Comparison of ENCODE assay signal across 10 mouse cellular contexts in genomic region chr11:54307139-54307816, GRCm38 (mm10). TPM values are rescaled to one million over a fixed set of nuclear protein-coding genes. Genes with fewer than 3 reads are reported as not detected.
DNase-seq lines count a peak whose midpoint lies in the region; ATAC-seq and TF ChIP-seq lines count a peak whose summit lies in the region.
"Had no signal": no experiment of that assay in that cellular context is flagged by ENCODE, and none has a peak within 500 bp of the region (broad histone marks: within the 10 kb centered on the region; RNA-seq: fewer than 3 reads in every experiment).

No protein-coding gene starts in this region.

- ATAC-seq in hindbrain, embryonic 14.5 days (ENCODE audit: low FRiP score), result no peak
- ATAC-seq in hindbrain, embryonic 16.5 days, result no peak
- peak; percentile 40; the same call in 1 of the 2 replicates for ATAC-seq in granulocyte monocyte progenitor cell, adult 5-6 weeks (replicated peaks; ENCODE audit: poor library complexity, severe bottlenecking)
- no peak for ATAC-seq in erythroid progenitor cell, adult 5-6 weeks (replicated peaks; ENCODE audit: low FRiP score, poor library complexity, severe bottlenecking)

- peaks cover 27% of the 10 kb centered on the region for H3K4me1 ChIP-seq in hindbrain, embryonic 14.5 days (replicated peaks; ENCODE audit: control insufficient read depth, insufficient read depth, low read length)
- H3K4me1 ChIP-seq in hindbrain, embryonic 16.5 days (ENCODE audit: control insufficient read depth, insufficient read depth, low read depth, low read length), result peaks cover 29% of the 10 kb centered on the region
- H3K4me1 ChIP-seq in ES-Bruce4 (ENCODE audit: control insufficient read depth, insufficient read depth, low read length), result peaks cover 4% of the 10 kb centered on the region

- no peaks in the 10 kb centered on the region for H3K36me3 ChIP-seq in hindbrain, embryonic 14.5 days (replicated peaks; ENCODE audit: control insufficient read depth, insufficient read depth)
- no peaks in the 10 kb centered on the region for H3K36me3 ChIP-seq in hindbrain, embryonic 16.5 days (ENCODE audit: control insufficient read depth, insufficient read depth, low read length)
- no peaks in the 10 kb centered on the region for H3K36me3 ChIP-seq in ES-Bruce4 (ENCODE audit: control insufficient read depth, insufficient read depth, low read length, poor library complexity, severe bottlenecking)
- H3K36me3 ChIP-seq: limb, embryonic 12.5 days had no signal

- no peaks in the 10 kb centered on the region for H3K9me3 ChIP-seq in hindbrain, embryonic 14.5 days (ENCODE audit: control insufficient read depth, low read length)
- no peaks in the 10 kb centered on the region for H3K9me3 ChIP-seq in hindbrain, embryonic 16.5 days (ENCODE audit: control insufficient read depth, low read length)
- no peaks in the 10 kb centered on the region for H3K9me3 ChIP-seq in ES-Bruce4 (replicated peaks; ENCODE audit: control insufficient read depth, insufficient read depth, low read length, poor library complexity, severe bottlenecking)
- H3K9me3 ChIP-seq: limb, embryonic 12.5 days had no signal

- peak; percentile 61 for TF ChIP-seq CTCF in ES-Bruce4 (IDR thresholded peaks at IDR 0.05; ENCODE audit: low read depth, low read length)

- TF ChIP-seq POLR2A in ES-Bruce4 (IDR thresholded peaks at IDR 0.05; ENCODE audit: insufficient read depth, low read length), result no peak

- WGBS in hindbrain, embryonic 14.5 days, result 80% methylated on average over 7 of the region's 7 CpGs
- 77% methylated on average over 7 of the region's 7 CpGs for WGBS in hindbrain, embryonic 16.5 days

- no peak for TF ChIP-seq EP300 in ES-Bruce4 (IDR thresholded peaks at IDR 0.05; ENCODE audit: insufficient read depth, low read depth, low read length)

- H3K27ac ChIP-seq in hindbrain, embryonic 14.5 days, result no peak overlapping the region
- no peak overlapping the region for H3K27ac ChIP-seq in hindbrain, embryonic 16.5 days (ENCODE audit: low read depth, low read length)
- no peak overlapping the region for H3K27ac ChIP-seq in ES-Bruce4 (ENCODE audit: insufficient read depth, low read length)
- H3K27ac ChIP-seq: limb, embryonic 12.5 days had no signal

- H3K4me2 ChIP-seq in hindbrain, embryonic 14.5 days (replicated peaks), result no peak overlapping the region
- H3K4me2 ChIP-seq in hindbrain, embryonic 16.5 days (ENCODE audit: low read length), result no peak overlapping the region; the same call in 1 of the 2 replicates
- H3K4me2 ChIP-seq: limb, embryonic 12.5 days had no signal

- DNase-seq in hindbrain, embryonic 14.5 days (ENCODE audit: low spot score), result peak; percentile 59
- DNase-seq in cerebellum, adult 11-12 months, result peak; percentile 73
- DNase-seq in layer of hippocampus, postnatal 36 days, result peak; percentile 53 to 64
- DNase-seq in ovary, postnatal 36 days (ENCODE audit: low spot score), result peak; percentile 79

- no peak overlapping the region for H3K4me3 ChIP-seq in hindbrain, embryonic 14.5 days (replicated peaks; ENCODE audit: low read length)
- no peak overlapping the region for H3K4me3 ChIP-seq in hindbrain, embryonic 16.5 days (ENCODE audit: low read length)
- no peak overlapping the region for H3K4me3 ChIP-seq in ES-Bruce4 (ENCODE audit: low read depth, low read length)
- H3K4me3 ChIP-seq: limb, embryonic 12.5 days had no signal

- no peak overlapping the region for H3K9ac ChIP-seq in hindbrain, embryonic 14.5 days
- H3K9ac ChIP-seq in hindbrain, embryonic 16.5 days (ENCODE audit: low read depth, low read length), result no peak overlapping the region
- no peak overlapping the region for H3K9ac ChIP-seq in ES-Bruce4 (ENCODE audit: low read depth, poor library complexity, severe bottlenecking)
- H3K9ac ChIP-seq: limb, embryonic 12.5 days had no signal

- no peaks in the 10 kb centered on the region for H3K27me3 ChIP-seq in hindbrain, embryonic 14.5 days (ENCODE audit: control insufficient read depth, insufficient read depth, low read length)
- no peaks in the 10 kb centered on the region for H3K27me3 ChIP-seq in hindbrain, embryonic 16.5 days (replicated peaks; ENCODE audit: control insufficient read depth, insufficient read depth, low read length)
- H3K27me3 ChIP-seq in ES-Bruce4 (ENCODE audit: control insufficient read depth, insufficient read depth, low read length, poor library complexity, severe bottlenecking), result no peaks in the 10 kb centered on the region

RNA-seq across cellular contexts. Expression of gene Acsl6, which starts 3.7 kb away (rescaled TPM):
- polyA plus RNA-seq in hindbrain, embryonic 14.5 days (2014; fragmentation: Nextera tagmentation; extraction: Ambion mirVana), result 42.4 and 44.2 TPM in 2 replicates
- 49.8 and 52.6 TPM in 2 replicates for polyA plus RNA-seq in hindbrain, embryonic 16.5 days (2015; fragmentation: Nextera tagmentation; extraction: Ambion mirVana)
- 3.1 and 3.4 TPM in 2 replicates for polyA plus RNA-seq in ES-Bruce4 (2011; ENCODE audit: insufficient read depth, insufficient read length, low read depth, missing spikeins)
- not detected in 2 replicates for total RNA-seq in granulocyte monocyte progenitor cell, adult 5-6 weeks (2014; fragmentation: Nextera tagmentation)
- not detected in 2 replicates for total RNA-seq in granulocyte monocyte progenitor cell, adult 5-6 weeks (2017)
- total RNA-seq in layer of hippocampus, postnatal 36 days (2021), result 100 to 1,000 TPM; 181 to 196 TPM
- total RNA-seq in erythroid progenitor cell, adult 5-6 weeks (2015; ENCODE audit: low replicate concordance), result 0.42 and 2.2 TPM in 2 replicates
- total RNA-seq in erythroid progenitor cell, adult 5-6 weeks (2017; ENCODE audit: low replicate concordance), result 0.77 TPM in 1 of 2 replicates, not detected in the other

RNA-seq across cellular contexts. Expression of gene Il3, which starts 40.2 kb away (rescaled TPM):
- polyA plus RNA-seq in hindbrain, embryonic 14.5 days (2014; fragmentation: Nextera tagmentation; extraction: Ambion mirVana), result not detected in 2 replicates
- not detected in 2 replicates for polyA plus RNA-seq in hindbrain, embryonic 16.5 days (2015; fragmentation: Nextera tagmentation; extraction: Ambion mirVana)
- not detected in 2 replicates for polyA plus RNA-seq in ES-Bruce4 (2011; ENCODE audit: insufficient read depth, insufficient read length, low read depth, missing spikeins)
- total RNA-seq in granulocyte monocyte progenitor cell, adult 5-6 weeks (2014; fragmentation: Nextera tagmentation), result not detected in 2 replicates
- total RNA-seq in granulocyte monocyte progenitor cell, adult 5-6 weeks (2017), result not detected in 2 replicates
- not detected for total RNA-seq in layer of hippocampus, postnatal 36 days (2021)
- total RNA-seq in erythroid progenitor cell, adult 5-6 weeks (2015; ENCODE audit: low replicate concordance), result not detected in 2 replicates
- not detected in 2 replicates for total RNA-seq in erythroid progenitor cell, adult 5-6 weeks (2017; ENCODE audit: low replicate concordance)
- polyA plus RNA-seq: limb, embryonic 12.5 days; stomach, embryonic 14.5 days had no signal

RNA-seq across cellular contexts. Expression of gene Csf2, which starts 57.8 kb away (rescaled TPM):
- polyA plus RNA-seq in hindbrain, embryonic 14.5 days (2014; fragmentation: Nextera tagmentation; extraction: Ambion mirVana), result not detected in 2 replicates
- polyA plus RNA-seq in hindbrain, embryonic 16.5 days (2015; fragmentation: Nextera tagmentation; extraction: Ambion mirVana), result not detected in 2 replicates
- not detected in 2 replicates for polyA plus RNA-seq in ES-Bruce4 (2011; ENCODE audit: insufficient read depth, insufficient read length, low read depth, missing spikeins)
- not detected in 2 replicates for total RNA-seq in granulocyte monocyte progenitor cell, adult 5-6 weeks (2014; fragmentation: Nextera tagmentation)
- total RNA-seq in granulocyte monocyte progenitor cell, adult 5-6 weeks (2017), result not detected in 2 replicates
- not detected for total RNA-seq in layer of hippocampus, postnatal 36 days (2021)
- total RNA-seq in erythroid progenitor cell, adult 5-6 weeks (2015; ENCODE audit: low replicate concordance), result not detected in 2 replicates
- total RNA-seq in erythroid progenitor cell, adult 5-6 weeks (2017; ENCODE audit: low replicate concordance), result not detected in 2 replicates
- polyA plus RNA-seq: limb, embryonic 12.5 days; stomach, embryonic 14.5 days had no signal

Comparison
In these comparisons a context has a peak if more than half of its experiments do, and no peak if none do; other contexts are left out.
1. RNA of gene Acsl6, which starts 3.7 kb away (total RNA-seq): 181 to 196 TPM in layer of hippocampus, postnatal 36 days; 0.42 to 2.2 TPM in erythroid progenitor cell, adult 5-6 weeks and not detected in granulocyte monocyte progenitor cell, adult 5-6 weeks; every median in the first group is over 10 times any median in the second.
2. Peak in every context shown above with its lines, with median percentiles within 50 percentile points of each other: DNase-seq.